In the genomic region with DNA sequence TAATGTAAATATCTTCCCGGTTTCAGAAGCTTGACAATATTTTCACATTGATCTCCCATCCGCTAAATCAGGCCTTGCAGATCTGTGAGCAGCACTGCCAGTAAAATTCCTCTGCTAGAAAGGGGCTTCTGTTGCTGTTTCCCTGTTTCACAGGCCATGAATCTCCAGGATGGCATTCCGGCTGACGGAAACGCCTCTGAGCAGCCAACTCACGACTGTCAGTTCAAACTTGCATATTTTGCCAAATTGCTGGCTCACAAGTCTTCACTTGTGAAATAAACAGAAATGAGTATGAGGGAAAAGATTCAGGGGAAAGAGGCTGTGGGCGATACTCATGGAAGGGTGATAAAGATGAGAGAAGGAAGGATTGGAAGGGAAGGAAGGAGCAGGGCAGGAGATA, we compare ENCODE assay signal across 22 mouse cellular contexts. TPM values are rescaled to one million over a fixed set of nuclear protein-coding genes. Genes with fewer than 3 reads are reported as not detected.
DNase-seq lines count a peak whose midpoint lies in the region; ATAC-seq lines count a peak whose summit lies in the region.
"Had no signal": no experiment of that assay in that cellular context is flagged by ENCODE, and none has a peak within 500 bp of the region (broad histone marks: within the 10 kb centered on the region; RNA-seq: fewer than 3 reads in every experiment).

No protein-coding gene starts in this region.

- H3K36me3 ChIP-seq in lung, embryonic 16.5 days (ENCODE audit: control insufficient read depth, insufficient read depth, low read length), result no peaks in the 10 kb centered on the region
- H3K36me3 ChIP-seq: forebrain, embryonic 12.5 days; heart, embryonic 13.5 days; hindbrain, embryonic 13.5 days had no signal

- peak; percentile 26 to 33 for DNase-seq in frontal cortex, postnatal 36 days (ENCODE audit: low spot score in 2 of 2)
- DNase-seq in frontal cortex, postnatal 14 days (ENCODE audit: low spot score in 2 of 2), result no peak
- DNase-seq in lung, postnatal 25 days (ENCODE audit: low spot score), result no peak
- peak; percentile 64 for DNase-seq in brain, adult 2 months (ENCODE audit: low read depth, low spot score)
- peak; percentile 23 for DNase-seq in mesoderm, embryonic 11.5 days (ENCODE audit: low read depth, low spot score)
- DNase-seq in cerebellum, adult 8-10 months, result no peak
- no peak for DNase-seq in adipocyte (ENCODE audit: low spot score)
- DNase-seq: adrenal gland, adult 8-10 months; cerebellum, adult 11 months; cerebellum, postnatal 14 days; embryo, embryonic 11 days; gastrocnemius, postnatal 10 days; heart, adult 18-20 months; kidney, adult 8-10 months; liver; thymus, postnatal 4 days had no signal

- H3K4me3 ChIP-seq in lung, embryonic 16.5 days (ENCODE audit: low read length), result no peak overlapping the region
- H3K4me3 ChIP-seq: forebrain, embryonic 12.5 days; heart, embryonic 13.5 days; hindbrain, embryonic 13.5 days; megakaryocyte, embryonic 14.5 days had no signal

- H3K27me3 ChIP-seq in lung, embryonic 16.5 days (ENCODE audit: control insufficient read depth, insufficient read depth, low read depth, low read length), result no peaks in the 10 kb centered on the region
- H3K27me3 ChIP-seq: forebrain, embryonic 12.5 days; heart, embryonic 13.5 days; hindbrain, embryonic 13.5 days; megakaryocyte, embryonic 14.5 days had no signal

- no peak overlapping the region for H3K4me2 ChIP-seq in lung, embryonic 16.5 days (ENCODE audit: low read depth, low read length)
- H3K4me2 ChIP-seq: forebrain, embryonic 12.5 days; heart, embryonic 13.5 days; hindbrain, embryonic 13.5 days had no signal

- H3K27ac ChIP-seq in lung, embryonic 16.5 days (ENCODE audit: low read length), result no peak overlapping the region
- H3K27ac ChIP-seq: forebrain, embryonic 12.5 days; heart, embryonic 13.5 days; hindbrain, embryonic 13.5 days had no signal

- H3K9ac ChIP-seq in lung, embryonic 16.5 days (ENCODE audit: low read length), result no peak overlapping the region
- H3K9ac ChIP-seq: forebrain, embryonic 12.5 days; heart, embryonic 13.5 days; hindbrain, embryonic 13.5 days had no signal

- peak; percentile 23; the same call in 1 of the 2 replicates for ATAC-seq in lung, embryonic 16.5 days (ENCODE audit: low read depth)
- ATAC-seq: inflammation-experienced regulatory T-cells, adult 6 months had no signal

- 38% methylated on average over 7 of the region's 7 CpGs for WGBS in lung, embryonic 16.5 days

- peaks cover 3% of the 10 kb centered on the region; the same call in 1 of the 2 replicates for H3K4me1 ChIP-seq in lung, embryonic 16.5 days (replicated peaks; ENCODE audit: control insufficient read depth, insufficient read depth, low read length)
- H3K4me1 ChIP-seq: forebrain, embryonic 12.5 days; hindbrain, embryonic 13.5 days; megakaryocyte, embryonic 14.5 days had no signal

- H3K9me3 ChIP-seq in lung, embryonic 16.5 days (ENCODE audit: control insufficient read depth, low read length), result no peaks in the 10 kb centered on the region
- H3K9me3 ChIP-seq: forebrain, embryonic 12.5 days; heart, embryonic 13.5 days; hindbrain, embryonic 13.5 days had no signal

RNA-seq across cellular contexts. Expression of a gene that starts 59.3 kb away (rescaled TPM):
- 52.8 and 54.3 TPM in 2 replicates for polyA plus RNA-seq in lung, embryonic 16.5 days (2015; fragmentation: Nextera tagmentation; extraction: Ambion mirVana)
- polyA plus RNA-seq: inflammation-experienced regulatory T-cells, adult 6 months had no signal

Comparison
In these comparisons a context has a peak if more than half of its experiments do, and no peak if none do; other contexts are left out.
1. DNase-seq: peak in frontal cortex, postnatal 36 days (2 of 2), brain, adult 2 months (single experiment) and mesoderm, embryonic 11.5 days (single experiment); none in frontal cortex, postnatal 14 days (0 of 2), lung, postnatal 25 days (single experiment), cerebellum, adult 8-10 months (single experiment) and adipocyte (single experiment).